Mouse (Mus musculus): Measurements from ENCODE around the gene Knstrn.

GRCm38 (mm10) chr2:118900826-118901140 lies 87.0 kb downstream of the Knstrn start:
- TF ChIP-seq POLR2A (IDR thresholded peaks at IDR 0.05; ENCODE audit: borderline replicate concordance, extremely low read depth, low read depth, low read length) = no peak
- no peak for TF ChIP-seq CTCF (IDR thresholded peaks at IDR 0.05; ENCODE audit: insufficient read depth, low read length)
